ENCODE assay signal across 24 mouse cellular contexts in genomic region chr17:4661996-4662395, GRCm38 (mm10).
"Had no signal": no experiment of that assay in that cellular context is flagged by ENCODE, and none has a peak within 500 bp of the region (broad histone marks: within the 10 kb centered on the region; RNA-seq: fewer than 3 reads in every experiment).

No protein-coding gene starts in this region.

- H3K27ac ChIP-seq: gastrocnemius, adult 2 months; heart, adult 2 months; heart, embryonic 13.5 days; heart, embryonic 15.5 days; hindbrain, embryonic 13.5 days; hindbrain, embryonic 15.5 days; hindbrain, postnatal 0 days; kidney, embryonic 15.5 days; limb, embryonic 13.5 days; limb, embryonic 15.5 days; liver, embryonic 12.5 days; liver, embryonic 14.5 days had no signal

- H3K27me3 ChIP-seq: heart, embryonic 13.5 days; heart, embryonic 15.5 days; hindbrain, embryonic 13.5 days; hindbrain, embryonic 15.5 days; kidney, embryonic 15.5 days; limb, embryonic 13.5 days; limb, embryonic 15.5 days; liver, embryonic 12.5 days had no signal

- H3K9me3 ChIP-seq: heart, embryonic 13.5 days; heart, embryonic 15.5 days; hindbrain, embryonic 13.5 days; hindbrain, embryonic 15.5 days; kidney, embryonic 15.5 days; limb, embryonic 13.5 days; limb, embryonic 15.5 days; liver, embryonic 12.5 days had no signal

- H3K4me3 ChIP-seq: gastrocnemius, adult 2 months; heart, adult 2 months; heart, embryonic 13.5 days; heart, embryonic 15.5 days; hindbrain, embryonic 13.5 days; hindbrain, embryonic 15.5 days; kidney, embryonic 15.5 days; limb, embryonic 13.5 days; limb, embryonic 15.5 days; liver, embryonic 12.5 days had no signal

- DNase-seq: gastrocnemius, adult 2 months; gastrocnemius, postnatal 10 days; gastrocnemius, postnatal 36 days; heart, adult 11 months; heart, adult 2 months; heart, postnatal 14 days; heart, postnatal 36 days; kidney, adult 11 months; kidney, adult 2 months; kidney, adult 9 months; kidney, postnatal 10 days; kidney, postnatal 25 days; kidney, postnatal 4 days; left cerebral cortex, postnatal 4 days had no signal

- H3K4me1 ChIP-seq: heart, embryonic 13.5 days; heart, embryonic 15.5 days; hindbrain, embryonic 13.5 days; hindbrain, embryonic 15.5 days; kidney, embryonic 15.5 days; limb, embryonic 13.5 days; limb, embryonic 15.5 days; liver, embryonic 12.5 days had no signal

- H3K36me3 ChIP-seq: heart, embryonic 13.5 days; heart, embryonic 15.5 days; hindbrain, embryonic 13.5 days; hindbrain, embryonic 15.5 days; kidney, embryonic 15.5 days; limb, embryonic 13.5 days; limb, embryonic 15.5 days; liver, embryonic 12.5 days had no signal
